Mouse (Mus musculus) bone marrow macrophage, adult 2 months (primary cell): ENCODE measurements around the gene Gm20388.

Source experiments
- CTCF ChIP-seq: IDR thresholded peaks from 2 replicates; pipeline ENCODE4 v1.5.1; 2012; ENCODE audit warnings: low read depth, mild to moderate bottlenecking, low read length, moderate library complexity
- POLR2A ChIP-seq: IDR thresholded peaks from 2 replicates; pipeline ENCODE4 v1.6.1; 2012; ENCODE audit warnings: mild to moderate bottlenecking, low read depth, low read length, borderline replicate concordance

- TF ChIP-seq POLR2A, result no peak
- peak; percentile 84 for TF ChIP-seq CTCF
These were observed 3496.1 kb downstream of the Gm20388 start, which contains the start of gene Mc1r for GRCm38 (mm10) chr8:123406786-123407185.
